Mouse (Mus musculus) G1E (cell line): ENCODE measurements around the gene Ppp1r9a. TPM values are rescaled to one million over a fixed set of nuclear protein-coding genes. Genes with fewer than 3 reads are reported as not detected.

Source experiments
- ATAC-seq: 2 replicates; pipeline ENCODE4 v1.8.0; 2016; ENCODE audit warnings: mild to moderate bottlenecking; ENCODE audit not compliant: insufficient number of reproducible peaks, poor library complexity, low FRiP score, severe bottlenecking; ENCODE audit errors: extremely low read depth
- DNase-seq: peaks from one replicate; pipeline ENCODE4 v3.0.0; 2012; ENCODE audit warnings: low spot score
- H3K27me3 ChIP-seq: 2 replicates; pipeline ENCODE4 v1.6.1; 2012; ENCODE audit warnings: mild to moderate bottlenecking, low read length, inconsistent platforms; ENCODE audit not compliant: insufficient read depth
- H3K36me3 ChIP-seq: replicated peaks from 2 replicates; pipeline ENCODE3; 2012; ENCODE audit warnings: mild to moderate bottlenecking, inconsistent platforms
- H3K4me1 ChIP-seq: 2 replicates; pipeline ENCODE4 v1.6.1; 2012; ENCODE audit warnings: low read depth, low read length, inconsistent platforms, mixed read lengths; ENCODE audit not compliant: insufficient read depth
- H3K4me3 ChIP-seq: 2 replicates; pipeline ENCODE4 v1.5.1; 2012; ENCODE audit warnings: low read depth, mild to moderate bottlenecking, inconsistent platforms, low read length, moderate library complexity, mixed read lengths
- H3K9me3 ChIP-seq: replicated peaks from 2 replicates; pipeline ENCODE4 v1.6.1; 2012; ENCODE audit warnings: inconsistent platforms
- CTCF ChIP-seq: IDR thresholded peaks from 2 replicates; pipeline ENCODE4 v1.5.1; 2012; ENCODE audit warnings: low read depth, low read length, inconsistent platforms, mixed read lengths
- GATA1 ChIP-seq: IDR thresholded peaks from 2 replicates; pipeline ENCODE4 v1.6.1; 2012; ENCODE audit warnings: borderline replicate concordance, low read length, inconsistent platforms, mixed read lengths
- GATA2 ChIP-seq: IDR thresholded peaks from 2 replicates; pipeline ENCODE4 v1.6.1; 2012; ENCODE audit warnings: low read depth, low read length, inconsistent platforms, borderline replicate concordance
- POLR2AphosphoS5 ChIP-seq: IDR thresholded peaks from 2 replicates; pipeline ENCODE4 v1.6.1; 2012; ENCODE audit warnings: low read depth, low read length, inconsistent platforms; ENCODE audit not compliant: insufficient replicate concordance
- TAL1 ChIP-seq: conservative IDR thresholded peaks from 2 replicates; pipeline ENCODE4 v1.6.1; 2012; ENCODE audit warnings: low read depth, low read length, inconsistent platforms, mixed read lengths
- polyA plus RNA-seq: library from polyadenylated mRNA; stranded (reverse); fragments of >175 nt; gene quantifications from 2 replicates; pipeline ENCODE4 v1.2.3, GENCODE M21; 2012
- total RNA-seq, 2 experiments: library from RNA; stranded (forward) in 1 of 2; stranded (reverse) in 1 of 2; fragments of 200-1000 nt in 1 of 2; fragments of >200 nt in 1 of 2; fragmentation: Nextera tagmentation in 1 of 2; gene quantifications; 2 replicates each; pipeline ENCODE4 v1.2.3; 2014 to 2017

Gene Ppp1r9a
- total and polyA plus RNA-seq, 3 experiments, result 0.01 to 0.33 TPM; not detected in 1

GRCm38 (mm10) chr6:5168158-5168557, 265.4 kb downstream of the Ppp1r9a start:
- no peak for DNase-seq
- Histone ChIP-seq H3K4me3 (no peak overlapping the region), H3K9me3 (no peaks in the 10 kb centered on the region), H3K36me3 (no peaks in the 10 kb centered on the region), H3K4me1 (no peaks in the 10 kb centered on the region), H3K27me3 (peaks cover 19% of the 10 kb centered on the region)
- no peak for TF ChIP-seq TAL1
- TF ChIP-seq GATA2, result no peak
- no peak for TF ChIP-seq CTCF
- no peak for TF ChIP-seq POLR2AphosphoS5
- TF ChIP-seq GATA1, result no peak
- ATAC-seq, result no peak

GRCm38 (mm10) chr6:5171418-5171817, 268.7 kb downstream of the Ppp1r9a start:
- Histone ChIP-seq H3K9me3 (no peaks in the 10 kb centered on the region), H3K4me1 (no peaks in the 10 kb centered on the region), H3K27me3 (peaks cover 30% of the 10 kb centered on the region), H3K36me3 (no peaks in the 10 kb centered on the region), H3K4me3 (no peak overlapping the region)
- ATAC-seq (no peak), DNase-seq (no peak)
- TF ChIP-seq TAL1, result no peak
- TF ChIP-seq CTCF, result no peak
- no peak for TF ChIP-seq GATA1
- TF ChIP-seq POLR2AphosphoS5, result no peak
- no peak for TF ChIP-seq GATA2

DNA sequence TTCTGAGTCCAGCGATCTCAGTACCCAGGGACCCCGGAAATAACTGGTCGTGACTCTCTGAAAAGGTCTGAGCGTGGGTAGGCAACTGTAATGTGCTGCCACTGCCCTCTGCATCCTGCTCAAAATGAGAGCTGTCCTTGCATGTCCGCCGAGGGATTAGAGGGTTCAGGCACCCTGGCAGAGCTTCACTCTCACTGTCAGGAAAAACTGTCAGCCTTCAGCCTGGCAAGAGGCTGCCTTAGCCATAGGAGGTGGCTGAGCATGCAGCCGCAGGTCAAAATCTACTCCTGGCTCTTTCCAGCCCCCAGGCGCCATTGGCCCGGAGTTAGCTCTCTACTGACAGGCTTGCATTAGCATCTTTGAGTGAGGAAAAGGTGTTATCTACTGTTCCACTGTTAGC, 269.9 kb downstream of the Ppp1r9a start:
- Histone ChIP-seq H3K4me1 (no peaks in the 10 kb centered on the region), H3K27me3 (peaks cover 34% of the 10 kb centered on the region), H3K36me3 (no peaks in the 10 kb centered on the region), H3K9me3 (no peaks in the 10 kb centered on the region), H3K4me3 (no peak overlapping the region)
- no peak for TF ChIP-seq CTCF
- no peak for TF ChIP-seq GATA2
- TF ChIP-seq POLR2AphosphoS5, result no peak
- TF ChIP-seq TAL1, result no peak
- no peak for TF ChIP-seq GATA1
- DNase-seq (no peak), ATAC-seq (no peak)

- no peaks in the 10 kb centered on the region for H3K9me3 ChIP-seq
- no peaks in the 10 kb centered on the region for H3K36me3 ChIP-seq
- TF ChIP-seq CTCF (no peak), GATA1 (no peak), GATA2 (no peak), POLR2AphosphoS5 (no peak), TAL1 (no peak)
- ATAC-seq (no peak), DNase-seq (no peak)
- H3K4me3 ChIP-seq, result no peak overlapping the region
- H3K27me3 ChIP-seq, result peaks cover 34% of the 10 kb centered on the region
- H3K4me1 ChIP-seq, result no peaks in the 10 kb centered on the region
Measured at GRCm38 (mm10) chr6:5174179-5174812, 271.6 kb downstream of the Ppp1r9a start.

- Histone ChIP-seq H3K27me3 (peaks cover 31% of the 10 kb centered on the region), H3K9me3 (no peaks in the 10 kb centered on the region), H3K36me3 (no peaks in the 10 kb centered on the region), H3K4me1 (no peaks in the 10 kb centered on the region), H3K4me3 (no peak overlapping the region)
- TF ChIP-seq GATA1, result no peak
- no peak for TF ChIP-seq TAL1
- TF ChIP-seq CTCF, result no peak
- no peak for TF ChIP-seq POLR2AphosphoS5
- no peak for TF ChIP-seq GATA2
- DNase-seq (no peak), ATAC-seq (no peak)
Measured at GRCm38 (mm10) chr6:5177967-5178891, 275.5 kb downstream of the Ppp1r9a start.

DNA sequence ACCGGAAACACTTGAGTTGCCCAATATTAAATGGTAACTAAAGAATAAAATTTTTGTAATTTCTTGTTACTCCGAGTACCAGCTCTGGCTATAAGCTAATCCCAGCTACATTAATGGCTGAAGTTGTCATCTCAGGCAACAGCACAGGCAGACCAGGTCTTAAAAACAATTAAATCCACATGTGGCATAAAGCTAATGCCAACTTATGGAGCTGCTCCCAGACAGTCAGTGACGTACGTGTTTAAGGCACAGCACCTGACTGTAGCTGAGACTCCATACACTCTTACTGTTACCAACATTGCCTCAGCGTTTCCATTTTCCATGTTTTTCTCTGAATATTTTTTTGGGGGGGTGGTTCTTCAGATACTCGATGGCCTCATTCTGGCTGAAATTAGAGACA, 276.5 kb downstream of the Ppp1r9a start:
- no peak for ATAC-seq
- no peak for DNase-seq
- Histone ChIP-seq H3K4me3 (no peak overlapping the region), H3K9me3 (no peaks in the 10 kb centered on the region), H3K36me3 (no peaks in the 10 kb centered on the region), H3K4me1 (no peaks in the 10 kb centered on the region), H3K27me3 (peaks cover 33% of the 10 kb centered on the region)
- no peak for TF ChIP-seq POLR2AphosphoS5
- TF ChIP-seq GATA1, result no peak
- TF ChIP-seq TAL1, result no peak
- TF ChIP-seq GATA2, result no peak
- TF ChIP-seq CTCF, result no peak
